Mouse (Mus musculus): ENCODE measurements around the gene Dld. TPM values are rescaled to one million over a fixed set of nuclear protein-coding genes. Genes with fewer than 3 reads are reported as not detected.

Gene Dld
- polyA plus RNA-seq, 1 experiment from 2014 or later = 138 TPM

GRCm38 (mm10) chr12:31374603-31375282 is 23.5 kb upstream of the Dld start:
- peaks cover 18% of the 10 kb centered on the region for H3K4me1 ChIP-seq
- no peak overlapping the region for H3K9ac ChIP-seq
- 34% methylated on average over 9 of the region's 9 CpGs for WGBS
- no peaks in the 10 kb centered on the region for H3K27me3 ChIP-seq
- H3K36me3 ChIP-seq = no peaks in the 10 kb centered on the region
- H3K4me3 ChIP-seq = no peak overlapping the region
- peak overlapping the region; percentile 39 for H3K4me2 ChIP-seq
- no peak for ATAC-seq (ENCODE audit: insufficient number of reproducible peaks, insufficient read depth, low FRiP score, low TSS enrichment, low read depth)
- no peaks in the 10 kb centered on the region for H3K9me3 ChIP-seq
- H3K27ac ChIP-seq = no peak overlapping the region

- H3K27ac ChIP-seq = no peak overlapping the region
- no peak overlapping the region for H3K9ac ChIP-seq
- H3K4me3 ChIP-seq = no peak overlapping the region
- no peaks in the 10 kb centered on the region for H3K27me3 ChIP-seq
- no peaks in the 10 kb centered on the region for H3K9me3 ChIP-seq
- H3K36me3 ChIP-seq = no peaks in the 10 kb centered on the region
- ATAC-seq (ENCODE audit: insufficient number of reproducible peaks, insufficient read depth, low FRiP score, low TSS enrichment, low read depth) = no peak
- 0 out of 2 replicates have a peak, but pooled peaks cover 1% of the 10 kb centered on the region for H3K4me1 ChIP-seq
- 83% methylated on average over 7 of the region's 7 CpGs for WGBS
- H3K4me2 ChIP-seq = no peak overlapping the region
Measured at GRCm38 (mm10) chr12:31369656-31370055, 18.4 kb upstream of the Dld start.

- Histone ChIP-seq H3K9me3 (no peaks in the 10 kb centered on the region), H3K27me3 (no peaks in the 10 kb centered on the region), H3K4me2 (no peak overlapping the region), H3K27ac (no peak overlapping the region), H3K36me3 (no peaks in the 10 kb centered on the region), H3K4me1 (no peaks in the 10 kb centered on the region), H3K9ac (no peak overlapping the region), H3K4me3 (no peak overlapping the region)
- ATAC-seq (ENCODE audit: insufficient number of reproducible peaks, insufficient read depth, low FRiP score, low TSS enrichment, low read depth) = no peak
- 91% methylated on average over 1 of the region's 1 CpGs for WGBS
Measured at GRCm38 (mm10) chr12:31369118-31369517, 17.9 kb upstream of the Dld start.

- no peaks in the 10 kb centered on the region for H3K27me3 ChIP-seq
- no peak overlapping the region for H3K4me2 ChIP-seq
- H3K27ac ChIP-seq = no peak overlapping the region
- no peaks in the 10 kb centered on the region for H3K36me3 ChIP-seq
- no peaks in the 10 kb centered on the region for H3K9me3 ChIP-seq
- H3K4me3 ChIP-seq = no peak overlapping the region
- no peak for ATAC-seq (ENCODE audit: insufficient number of reproducible peaks, insufficient read depth, low FRiP score, low TSS enrichment, low read depth)
- H3K4me1 ChIP-seq = no peaks in the 10 kb centered on the region
- no peak overlapping the region for H3K9ac ChIP-seq
- 81% methylated on average over 5 of the region's 5 CpGs for WGBS
Measured at GRCm38 (mm10) chr12:31367721-31368120, 16.5 kb upstream of the Dld start.

- no peaks in the 10 kb centered on the region for H3K4me1 ChIP-seq
- no peaks in the 10 kb centered on the region for H3K36me3 ChIP-seq
- H3K9ac ChIP-seq = no peak overlapping the region
- H3K27me3 ChIP-seq = no peaks in the 10 kb centered on the region
- no peaks in the 10 kb centered on the region for H3K9me3 ChIP-seq
- no peak overlapping the region for H3K27ac ChIP-seq
- ATAC-seq (ENCODE audit: insufficient number of reproducible peaks, insufficient read depth, low FRiP score, low TSS enrichment, low read depth) = no peak
- H3K4me3 ChIP-seq = no peak overlapping the region
- no peak overlapping the region for H3K4me2 ChIP-seq
- 64% methylated on average over 3 of the region's 3 CpGs for WGBS
Measured at GRCm38 (mm10) chr12:31366428-31366827, 15.2 kb upstream of the Dld start.

GRCm38 (mm10) chr12:31350191-31350943 is 886 bp downstream of the Dld start:
- peak overlapping the region; percentile 81; the same call in 1 of the 2 replicates for H3K27ac ChIP-seq
- H3K4me3 ChIP-seq = peak overlapping the region; percentile 99
- ATAC-seq (ENCODE audit: insufficient number of reproducible peaks, insufficient read depth, low FRiP score, low TSS enrichment, low read depth) = 0 out of 2 replicates have a peak, but pooled peaks have one; percentile 20
- H3K4me2 ChIP-seq = peak overlapping the region; percentile 82
- H3K4me1 ChIP-seq = peaks cover 9% of the 10 kb centered on the region
- no peaks in the 10 kb centered on the region for H3K9me3 ChIP-seq
- 25% methylated on average over 15 of the region's 15 CpGs for WGBS
- peak overlapping the region; percentile 97 for H3K9ac ChIP-seq
- no peaks in the 10 kb centered on the region for H3K27me3 ChIP-seq
- peaks cover 19% of the 10 kb centered on the region for H3K36me3 ChIP-seq

GRCm38 (mm10) chr12:31333261-31333660 is 18.0 kb downstream of the Dld start:
- Histone ChIP-seq H3K27ac (no peak overlapping the region), H3K9ac (no peak overlapping the region), H3K27me3 (no peaks in the 10 kb centered on the region), H3K36me3 (peaks cover 79% of the 10 kb centered on the region), H3K4me2 (no peak overlapping the region), H3K9me3 (no peaks in the 10 kb centered on the region), H3K4me3 (no peak overlapping the region), H3K4me1 (no peaks in the 10 kb centered on the region)
- 84% methylated on average over 1 of the region's 1 CpGs for WGBS
- no peak for ATAC-seq (ENCODE audit: insufficient number of reproducible peaks, insufficient read depth, low FRiP score, low TSS enrichment, low read depth)

- Histone ChIP-seq H3K4me3 (no peak overlapping the region), H3K4me2 (no peak overlapping the region), H3K4me1 (no peaks in the 10 kb centered on the region), H3K9ac (no peak overlapping the region), H3K27ac (no peak overlapping the region), H3K9me3 (no peaks in the 10 kb centered on the region), H3K36me3 (peaks cover 92% of the 10 kb centered on the region), H3K27me3 (no peaks in the 10 kb centered on the region)
- 93% methylated on average over 9 of the region's 9 CpGs for WGBS
- no peak for ATAC-seq (ENCODE audit: insufficient number of reproducible peaks, insufficient read depth, low FRiP score, low TSS enrichment, low read depth)
Measured at GRCm38 (mm10) chr12:31327139-31327538, 24.1 kb downstream of the Dld start.

GRCm38 (mm10) chr12:31323136-31323695 is 28.0 kb downstream of the Dld start:
- H3K36me3 ChIP-seq = peaks cover 91% of the 10 kb centered on the region
- peaks cover 14% of the 10 kb centered on the region for H3K4me1 ChIP-seq
- ATAC-seq (ENCODE audit: insufficient number of reproducible peaks, insufficient read depth, low FRiP score, low TSS enrichment, low read depth) = no peak
- WGBS = 91% methylated on average over 9 of the region's 9 CpGs
- H3K27me3 ChIP-seq = no peaks in the 10 kb centered on the region
- no peak overlapping the region for H3K27ac ChIP-seq
- no peak overlapping the region for H3K4me3 ChIP-seq
- H3K9ac ChIP-seq = no peak overlapping the region
- H3K4me2 ChIP-seq = no peak overlapping the region
- H3K9me3 ChIP-seq = no peaks in the 10 kb centered on the region

GRCm38 (mm10) chr12:31321532-31321931 is 29.7 kb downstream of the Dld start:
- H3K27me3 ChIP-seq = no peaks in the 10 kb centered on the region
- peak overlapping the region; percentile 74 for H3K27ac ChIP-seq
- H3K9ac ChIP-seq = no peak overlapping the region
- peaks cover 14% of the 10 kb centered on the region for H3K4me1 ChIP-seq
- no peaks in the 10 kb centered on the region for H3K9me3 ChIP-seq
- 32% methylated on average over 1 of the region's 1 CpGs for WGBS
- no peak for ATAC-seq (ENCODE audit: insufficient number of reproducible peaks, insufficient read depth, low FRiP score, low TSS enrichment, low read depth)
- no peak overlapping the region for H3K4me2 ChIP-seq
- peaks cover 91% of the 10 kb centered on the region for H3K36me3 ChIP-seq
- no peak overlapping the region for H3K4me3 ChIP-seq

- Histone ChIP-seq H3K9ac (no peak overlapping the region), H3K4me1 (peaks cover 14% of the 10 kb centered on the region), H3K4me3 (no peak overlapping the region), H3K9me3 (no peaks in the 10 kb centered on the region), H3K27me3 (no peaks in the 10 kb centered on the region), H3K27ac (peak overlapping the region; percentile 74), H3K36me3 (peaks cover 91% of the 10 kb centered on the region), H3K4me2 (peak overlapping the region; percentile 7; the same call in 1 of the 2 replicates)
- WGBS = 23% methylated on average over 13 of the region's 13 CpGs
- ATAC-seq (ENCODE audit: insufficient number of reproducible peaks, insufficient read depth, low FRiP score, low TSS enrichment, low read depth) = no peak
Measured at GRCm38 (mm10) chr12:31320817-31321216, 30.4 kb downstream of the Dld start.

Data from embryonic facial prominence, embryonic 13.5 days (tissue).